Comparison of ENCODE assay signal across 10 mouse cellular contexts in the genomic region with DNA sequence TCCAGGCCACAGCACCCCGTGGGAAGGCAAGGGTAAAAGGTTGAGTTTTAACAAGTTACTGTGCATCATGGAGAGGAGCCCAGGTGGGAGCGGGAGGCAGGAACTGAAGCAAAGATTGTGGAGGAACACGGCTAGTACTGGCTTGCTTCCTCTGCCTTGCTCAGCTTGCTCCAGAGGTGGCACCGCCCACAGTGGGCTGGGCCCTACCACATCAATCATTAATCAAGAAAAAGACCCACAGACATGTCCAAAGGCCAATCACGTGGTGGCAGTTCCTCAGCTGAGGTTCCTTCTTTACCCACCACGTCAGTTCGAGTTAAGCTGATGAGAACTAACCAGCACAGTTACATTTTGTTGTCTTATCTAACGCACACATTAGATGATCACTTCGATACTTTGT. TPM values are rescaled to one million over a fixed set of nuclear protein-coding genes. Genes with fewer than 3 reads are reported as not detected.
A peak's percentile ranks its signal among the peaks of the same experiment; 100 is the strongest.
DNase-seq lines count a peak whose midpoint lies in the region; ATAC-seq and TF ChIP-seq lines count a peak whose summit lies in the region.
"Had no signal": no experiment of that assay in that cellular context is flagged by ENCODE, and none has a peak within 500 bp of the region (broad histone marks: within the 10 kb centered on the region; RNA-seq: fewer than 3 reads in every experiment).

No protein-coding gene starts in this region.

- intact Hi-C loops in left cerebral cortex, postnatal 25 days (cut with DNase I), result no loop called here
- intact Hi-C loops in left cerebral cortex, adult 2 months (cut with DNase I), result no loop called here

- no peak overlapping the region for H3K9ac ChIP-seq in MEL (ENCODE audit: control insufficient read depth, low read depth, low read length, poor library complexity, severe bottlenecking)
- no peak overlapping the region for H3K9ac ChIP-seq in liver, embryonic 16.5 days (ENCODE audit: low read depth, low read length)
- H3K9ac ChIP-seq: embryonic facial prominence, embryonic 13.5 days; lung, embryonic 15.5 days had no signal

- peaks cover 2 to 32% of the 10 kb centered on the region in 2 experiments; a peak in 3 of 4 replicates for H3K36me3 ChIP-seq in MEL (ENCODE audit: control insufficient read depth in 1 of 2, insufficient read depth in 2 of 2, low read length in 2 of 2)
- peaks cover 58% of the 10 kb centered on the region for H3K36me3 ChIP-seq in liver, embryonic 16.5 days (ENCODE audit: control insufficient read depth, insufficient read depth)
- H3K36me3 ChIP-seq: embryonic facial prominence, embryonic 13.5 days; lung, embryonic 15.5 days had no signal

- TF ChIP-seq RAD21 in MEL (IDR thresholded peaks at IDR 0.05; ENCODE audit: low read depth, low read length), result no peak

- no peak overlapping the region for H3K4me3 ChIP-seq in MEL (ENCODE audit: control insufficient read depth in 1 of 2, insufficient read depth in 1 of 2, low read depth in 2 of 2, low read length in 2 of 2)
- no peak overlapping the region for H3K4me3 ChIP-seq in liver, embryonic 16.5 days (ENCODE audit: low read depth, low read length)
- no peak overlapping the region for H3K4me3 ChIP-seq in left cerebral cortex, adult 2 months
- H3K4me3 ChIP-seq: embryonic facial prominence, embryonic 13.5 days; lung, embryonic 15.5 days had no signal

- TF ChIP-seq EP300 in MEL (IDR thresholded peaks at IDR 0.05; ENCODE audit: low read depth in 1 of 2, low read length in 2 of 2), result no peak

- H3K9me3 ChIP-seq in MEL (replicated peaks; ENCODE audit: insufficient read depth, low read length), result no peaks in the 10 kb centered on the region
- no peaks in the 10 kb centered on the region for H3K9me3 ChIP-seq in liver, embryonic 16.5 days (replicated peaks; ENCODE audit: control insufficient read depth, low read length)
- H3K9me3 ChIP-seq: embryonic facial prominence, embryonic 13.5 days; lung, embryonic 15.5 days had no signal

- H3K79me2 ChIP-seq in MEL (ENCODE audit: control insufficient read depth, insufficient read depth, low read length, poor library complexity), result no peaks in the 10 kb centered on the region

- H3K4me2 ChIP-seq in liver, embryonic 16.5 days (ENCODE audit: low read depth, low read length), result no peak overlapping the region
- H3K4me2 ChIP-seq: embryonic facial prominence, embryonic 13.5 days; lung, embryonic 15.5 days had no signal

- peak; percentile 83 for ATAC-seq in liver, embryonic 16.5 days (ENCODE audit: low read depth)

- peak; percentile 8 for DNase-seq in adrenal gland, adult 2 months
- DNase-seq in adrenal gland, postnatal 25 days, result no peak
- peak; percentile 63 for DNase-seq in MEL (ENCODE audit: low read depth, low spot score)
- peak; percentile 97 for DNase-seq in kidney, adult 9 months
- DNase-seq in left cerebral cortex, postnatal 25 days (ENCODE audit: low spot score in 2 of 2), result no peak
- no peak for DNase-seq in urinary bladder, postnatal 10 days (ENCODE audit: low spot score)
- no peak for DNase-seq in left cerebral cortex, adult 2 months (ENCODE audit: extremely low spot score in 1 of 2, low spot score in 2 of 2)

- WGBS in liver, embryonic 16.5 days (ENCODE audit: insufficient replicate concordance), result 50% methylated on average over 9 of the region's 9 CpGs

- H3K27ac ChIP-seq in MEL (ENCODE audit: control insufficient read depth, low read depth, low read length), result no peak overlapping the region
- no peak overlapping the region for H3K27ac ChIP-seq in liver, embryonic 16.5 days (ENCODE audit: low read length)
- H3K27ac ChIP-seq in left cerebral cortex, adult 2 months, result no peak overlapping the region
- H3K27ac ChIP-seq: embryonic facial prominence, embryonic 13.5 days; lung, embryonic 15.5 days had no signal

- no peak for TF ChIP-seq POLR2A in MEL (IDR thresholded peaks at IDR 0.05; ENCODE audit: control insufficient read depth in 1 of 2, insufficient read depth in 1 of 2, low read depth in 1 of 2, low read length in 2 of 2, poor library complexity in 1 of 2)

- no peaks in the 10 kb centered on the region for H3K4me1 ChIP-seq in MEL (ENCODE audit: control insufficient read depth in 1 of 2, insufficient read depth in 2 of 2, low read length in 2 of 2)
- no peaks in the 10 kb centered on the region for H3K4me1 ChIP-seq in liver, embryonic 16.5 days (ENCODE audit: control insufficient read depth, low read depth, low read length)
- H3K4me1 ChIP-seq: embryonic facial prominence, embryonic 13.5 days; lung, embryonic 15.5 days had no signal

- no peak for TF ChIP-seq CTCF in MEL (IDR thresholded peaks at IDR 0.05 in 2 of 3, conservative IDR thresholded peaks at IDR 0.05 in 1 of 3; ENCODE audit: control insufficient read depth in 1 of 3, insufficient read depth in 1 of 3, low read depth in 2 of 3, low read length in 3 of 3, poor library complexity in 1 of 3, severe bottlenecking in 1 of 3)
- TF ChIP-seq CTCF in left cerebral cortex, adult 2 months (IDR thresholded peaks at IDR 0.05), result no peak

- H3K27me3 ChIP-seq in MEL (ENCODE audit: control insufficient read depth in 1 of 2, insufficient read depth in 2 of 2, low read length in 2 of 2), result no peaks in the 10 kb centered on the region
- H3K27me3 ChIP-seq in liver, embryonic 16.5 days (ENCODE audit: control insufficient read depth, insufficient read depth, low read depth, low read length), result no peaks in the 10 kb centered on the region
- H3K27me3 ChIP-seq: embryonic facial prominence, embryonic 13.5 days; lung, embryonic 15.5 days had no signal

TF ChIP-seq in MEL, 35 proteins besides CTCF, POLR2A, EP300 and RAD21:
- TF ChIP-seq GABPA (IDR thresholded peaks at IDR 0.05; ENCODE audit: low read depth, low read length), result no peak
- TF ChIP-seq USF1 (IDR thresholded peaks at IDR 0.05; ENCODE audit: low read depth, low read length), result peak; percentile 71

RNA-seq across cellular contexts. Expression of a gene that starts 33.6 kb away (rescaled TPM):
- 10 to 100 TPM; 10.1 to 26.8 TPM for total RNA-seq in adrenal gland, adult 2 months (2021)
- polyA plus RNA-seq in adrenal gland, adult 2 months (2012; rRNA removed), result 11.9 and 18.5 TPM in 2 replicates
- total RNA-seq in adrenal gland, postnatal 25 days (2021), result 22.6 and 31.4 TPM in 2 replicates
- 78.5 and 88.3 TPM in 2 replicates for total RNA-seq in MEL (2012; rRNA removed)
- polyA plus RNA-seq in MEL (2012; ENCODE audit: insufficient read depth in 1 of 2, insufficient read length in 2 of 2, low read depth in 1 of 2, low replicate concordance in 2 of 2, missing spikeins in 1 of 2), result 100 to 1,000 TPM in 1 of 2 experiments, 10 to 100 TPM in 1; 84.6 to 625 TPM
- 44.2 and 51.8 TPM in 2 replicates for polyA plus RNA-seq in liver, embryonic 16.5 days (2015; fragmentation: Nextera tagmentation; extraction: Ambion mirVana)
- total RNA-seq in left cerebral cortex, postnatal 25 days (2021), result 1 to 10 TPM in 1 of 2 experiments, under 1 TPM in 1; 0.78 to 1.8 TPM
- total RNA-seq in left cerebral cortex, adult 2 months (2021), result 1 to 10 TPM in 1 of 2 experiments, under 1 TPM in 1; 0.57 to 1.1 TPM

Comparison
In these comparisons a context has a peak if more than half of its experiments do, and no peak if none do; other contexts are left out.
1. DNase-seq: peak in adrenal gland, adult 2 months (single experiment), MEL (single experiment) and kidney, adult 9 months (single experiment); none in adrenal gland, postnatal 25 days (single experiment), left cerebral cortex, postnatal 25 days (0 of 2), urinary bladder, postnatal 10 days (single experiment) and left cerebral cortex, adult 2 months (0 of 2).